21 mouse cellular contexts compared by ENCODE assay signal in the genomic region with DNA sequence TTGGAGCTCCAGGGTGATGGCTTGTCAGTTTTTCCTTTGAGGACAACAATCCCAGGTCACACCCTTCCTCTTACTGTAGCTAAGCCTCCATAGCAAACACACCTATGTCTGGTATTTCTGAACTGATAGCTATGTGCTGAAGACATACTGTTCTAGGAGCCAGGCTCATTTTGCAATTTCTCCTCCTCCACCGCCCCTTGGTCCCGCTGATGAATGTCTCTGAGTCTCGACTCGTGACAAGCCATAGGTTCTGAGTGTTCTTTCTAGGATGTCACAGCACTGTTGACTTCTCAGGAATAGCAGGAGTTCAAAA. TPM values are rescaled to one million over a fixed set of nuclear protein-coding genes. Genes with fewer than 3 reads are reported as not detected.
DNase-seq lines count a peak whose midpoint lies in the region; ATAC-seq and TF ChIP-seq lines count a peak whose summit lies in the region.
"Had no signal": no experiment of that assay in that cellular context is flagged by ENCODE, and none has a peak within 500 bp of the region (broad histone marks: within the 10 kb centered on the region; RNA-seq: fewer than 3 reads in every experiment).

No protein-coding gene starts in this region.

- WGBS in intestine, postnatal 0 days: 32% methylated on average over 4 of the region's 4 CpGs
- WGBS in hindbrain, embryonic 12.5 days: 85% methylated on average over 4 of the region's 4 CpGs
- WGBS in hindbrain, embryonic 11.5 days: 87% methylated on average over 4 of the region's 4 CpGs

- TF ChIP-seq CTCF in intestine, postnatal 0 days (IDR thresholded peaks at IDR 0.05; ENCODE audit: low read depth): no peak

- no peak overlapping the region for H3K4me2 ChIP-seq in intestine, postnatal 0 days (replicated peaks; ENCODE audit: low read depth)
- no peak overlapping the region for H3K4me2 ChIP-seq in hindbrain, embryonic 12.5 days (replicated peaks)
- no peak overlapping the region for H3K4me2 ChIP-seq in hindbrain, embryonic 11.5 days (replicated peaks; ENCODE audit: low read depth, low read length)
- H3K4me2 ChIP-seq: embryonic facial prominence, embryonic 15.5 days; heart, embryonic 11.5 days; hindbrain, embryonic 13.5 days; midbrain, embryonic 13.5 days; stomach, embryonic 15.5 days had no signal

- H3K9me3 ChIP-seq in intestine, postnatal 0 days (ENCODE audit: control insufficient read depth): no peaks in the 10 kb centered on the region
- H3K9me3 ChIP-seq in hindbrain, embryonic 12.5 days (replicated peaks): no peaks in the 10 kb centered on the region
- H3K9me3 ChIP-seq in hindbrain, embryonic 11.5 days (ENCODE audit: control insufficient read depth, low read length): no peaks in the 10 kb centered on the region
- H3K9me3 ChIP-seq: embryonic facial prominence, embryonic 15.5 days; hindbrain, embryonic 13.5 days; megakaryocyte, embryonic 14.5 days; midbrain, embryonic 13.5 days; stomach, embryonic 15.5 days had no signal

- H3K27ac ChIP-seq in intestine, postnatal 0 days (ENCODE audit: low read depth, low read length): peak overlapping the region; percentile 82
- H3K27ac ChIP-seq in hindbrain, embryonic 12.5 days: no peak overlapping the region
- H3K27ac ChIP-seq in hindbrain, embryonic 11.5 days (ENCODE audit: low read depth, low read length): no peak overlapping the region
- H3K27ac ChIP-seq: embryonic facial prominence, embryonic 15.5 days; hindbrain, embryonic 13.5 days; layer of hippocampus, adult 2 months; midbrain, embryonic 13.5 days; stomach, embryonic 15.5 days had no signal

- peak; percentile 85 for DNase-seq in heart, adult 11 months
- no peak for DNase-seq in heart, postnatal 4 days
- peak; percentile 81 for DNase-seq in lung, postnatal 36 days
- no peak for DNase-seq in right cerebral cortex, postnatal 10 days (ENCODE audit: low spot score in 2 of 2)
- no peak for DNase-seq in hindbrain, embryonic 11.5 days (ENCODE audit: low spot score)
- DNase-seq: cerebellum, adult 9-10 months; heart, postnatal 10 days; kidney, adult 8-10 months; kidney, postnatal 10 days; layer of hippocampus, postnatal 36 days had no signal

- H3K36me3 ChIP-seq in intestine, postnatal 0 days (ENCODE audit: control insufficient read depth, insufficient read depth): no peaks in the 10 kb centered on the region
- no peaks in the 10 kb centered on the region for H3K36me3 ChIP-seq in hindbrain, embryonic 12.5 days
- H3K36me3 ChIP-seq in hindbrain, embryonic 11.5 days (ENCODE audit: control insufficient read depth, insufficient read depth, low read length): no peaks in the 10 kb centered on the region
- H3K36me3 ChIP-seq: embryonic facial prominence, embryonic 15.5 days; hindbrain, embryonic 13.5 days; midbrain, embryonic 13.5 days; stomach, embryonic 15.5 days had no signal

- H3K4me1 ChIP-seq in intestine, postnatal 0 days (replicated peaks; ENCODE audit: control insufficient read depth, insufficient read depth, low read length): peaks cover 5% of the 10 kb centered on the region; the same call in 1 of the 2 replicates
- no peaks in the 10 kb centered on the region for H3K4me1 ChIP-seq in hindbrain, embryonic 12.5 days
- H3K4me1 ChIP-seq in hindbrain, embryonic 11.5 days (replicated peaks; ENCODE audit: control insufficient read depth, insufficient read depth, low read length): no peaks in the 10 kb centered on the region
- H3K4me1 ChIP-seq: hindbrain, embryonic 13.5 days; megakaryocyte, embryonic 14.5 days; midbrain, embryonic 13.5 days; stomach, embryonic 15.5 days had no signal

- H3K4me3 ChIP-seq in intestine, postnatal 0 days (ENCODE audit: low read depth, low read length): no peak overlapping the region
- H3K4me3 ChIP-seq in hindbrain, embryonic 12.5 days: no peak overlapping the region
- no peak overlapping the region for H3K4me3 ChIP-seq in hindbrain, embryonic 11.5 days (ENCODE audit: low read depth, low read length)
- H3K4me3 ChIP-seq: embryonic facial prominence, embryonic 15.5 days; hindbrain, embryonic 13.5 days; layer of hippocampus, adult 2 months; megakaryocyte, embryonic 14.5 days; midbrain, embryonic 13.5 days; stomach, embryonic 15.5 days had no signal

- ATAC-seq in intestine, postnatal 0 days: peak; percentile 94
- no peak for ATAC-seq in hindbrain, embryonic 12.5 days (ENCODE audit: low FRiP score)
- ATAC-seq in hindbrain, embryonic 11.5 days (ENCODE audit: low FRiP score): no peak
- ATAC-seq: forebrain, embryonic 14.5 days; midbrain, embryonic 13.5 days had no signal

- H3K27me3 ChIP-seq in intestine, postnatal 0 days (replicated peaks; ENCODE audit: control insufficient read depth, insufficient read depth, low read length): no peaks in the 10 kb centered on the region
- H3K27me3 ChIP-seq in hindbrain, embryonic 12.5 days: no peaks in the 10 kb centered on the region
- H3K27me3 ChIP-seq in hindbrain, embryonic 11.5 days (ENCODE audit: control insufficient read depth, insufficient read depth, low read length): no peaks in the 10 kb centered on the region
- H3K27me3 ChIP-seq: embryonic facial prominence, embryonic 15.5 days; hindbrain, embryonic 13.5 days; midbrain, embryonic 13.5 days; stomach, embryonic 15.5 days had no signal

- no peak overlapping the region for H3K9ac ChIP-seq in intestine, postnatal 0 days (ENCODE audit: low read depth, low read length)
- no peak overlapping the region for H3K9ac ChIP-seq in hindbrain, embryonic 12.5 days
- no peak overlapping the region for H3K9ac ChIP-seq in hindbrain, embryonic 11.5 days (ENCODE audit: low read depth, low read length)
- H3K9ac ChIP-seq: embryonic facial prominence, embryonic 15.5 days; hindbrain, embryonic 13.5 days; liver, postnatal 0 days; midbrain, embryonic 13.5 days; stomach, embryonic 15.5 days had no signal

RNA-seq across cellular contexts. Expression of gene Tmed10, which starts 23.3 kb away (rescaled TPM):
- 100 to 1,000 TPM; 195 to 196 TPM for total RNA-seq in heart, postnatal 4 days (2021)
- 328 TPM in 2 replicates for polyA plus RNA-seq in intestine, postnatal 0 days (2015; fragmentation: Nextera tagmentation; extraction: Ambion mirVana)
- 238 and 247 TPM in 2 replicates for polyA plus RNA-seq in hindbrain, embryonic 12.5 days (2016; fragmentation: Nextera tagmentation; extraction: Ambion mirVana)
- polyA plus RNA-seq in hindbrain, embryonic 11.5 days (2014; fragmentation: Nextera tagmentation; extraction: Ambion mirVana): 279 TPM in 2 replicates

RNA-seq across cellular contexts. Expression of gene Nek9, which starts 58.8 kb away (rescaled TPM):
- total RNA-seq in heart, postnatal 4 days (2021): 10 to 100 TPM; 68.4 to 73.6 TPM
- polyA plus RNA-seq in intestine, postnatal 0 days (2015; fragmentation: Nextera tagmentation; extraction: Ambion mirVana): 10.2 and 10.3 TPM in 2 replicates
- 26.7 and 28.2 TPM in 2 replicates for polyA plus RNA-seq in hindbrain, embryonic 12.5 days (2016; fragmentation: Nextera tagmentation; extraction: Ambion mirVana)
- 10.2 and 13.4 TPM in 2 replicates for polyA plus RNA-seq in hindbrain, embryonic 11.5 days (2014; fragmentation: Nextera tagmentation; extraction: Ambion mirVana)

Comparison
In these comparisons a context has a peak if more than half of its experiments do, and no peak if none do; other contexts are left out.
1. DNase-seq: peak in heart, adult 11 months (single experiment) and lung, postnatal 36 days (single experiment); none in heart, postnatal 4 days (single experiment), right cerebral cortex, postnatal 10 days (0 of 2) and hindbrain, embryonic 11.5 days (single experiment).